Mouse (Mus musculus) skeletal muscle tissue, adult 2 months (tissue): Measurements from ENCODE around the gene Lmx1a.

Experiments used
- DNase-seq: peaks from one replicate; pipeline ENCODE4 v3.0.0-alpha.2; 2012; ENCODE audit warnings: low read depth, low spot score

Lmx1a gene

GRCm38 (mm10) chr1:167694731-167695130, 5.7 kb downstream of the Lmx1a start:
- no peak for DNase-seq

- no peak for DNase-seq
Observed at GRCm38 (mm10) chr1:167695910-167696459, 6.9 kb downstream of the Lmx1a start.

- DNase-seq: no peak
Observed at GRCm38 (mm10) chr1:167699706-167700105, 10.7 kb downstream of the Lmx1a start.

GRCm38 (mm10) chr1:167700221-167700620, 11.2 kb downstream of the Lmx1a start:
- no peak for DNase-seq

- DNase-seq: no peak
Observed at GRCm38 (mm10) chr1:167705527-167705926, 16.5 kb downstream of the Lmx1a start.

- no peak for DNase-seq
Observed at GRCm38 (mm10) chr1:167708761-167709160, 19.7 kb downstream of the Lmx1a start.

- no peak for DNase-seq
Observed at GRCm38 (mm10) chr1:167715730-167716341, 26.8 kb downstream of the Lmx1a start.

GRCm38 (mm10) chr1:167734471-167734870, 45.4 kb downstream of the Lmx1a start:
- DNase-seq: no peak

GRCm38 (mm10) chr1:167736793-167737192, 47.8 kb downstream of the Lmx1a start:
- DNase-seq: peak; percentile 9

GRCm38 (mm10) chr1:167739286-167739685, 50.2 kb downstream of the Lmx1a start:
- DNase-seq: no peak

- DNase-seq: no peak
Observed at GRCm38 (mm10) chr1:167746676-167747075, 57.6 kb downstream of the Lmx1a start.

GRCm38 (mm10) chr1:167752661-167753060, 63.6 kb downstream of the Lmx1a start:
- DNase-seq: no peak

- no peak for DNase-seq
Observed at GRCm38 (mm10) chr1:167754085-167754484, 65.0 kb downstream of the Lmx1a start.

GRCm38 (mm10) chr1:167754636-167755522, 65.8 kb downstream of the Lmx1a start:
- no peak for DNase-seq

- DNase-seq: no peak
Observed at GRCm38 (mm10) chr1:167758208-167758607, 69.2 kb downstream of the Lmx1a start.

GRCm38 (mm10) chr1:167760307-167760706, 71.3 kb downstream of the Lmx1a start:
- no peak for DNase-seq

- no peak for DNase-seq
Observed at GRCm38 (mm10) chr1:167761785-167762223, 72.8 kb downstream of the Lmx1a start.

- DNase-seq: no peak
Observed at GRCm38 (mm10) chr1:167766619-167767018, 77.6 kb downstream of the Lmx1a start.

- no peak for DNase-seq
Observed at GRCm38 (mm10) chr1:167770457-167770856, 81.4 kb downstream of the Lmx1a start.

- DNase-seq: no peak
Observed at GRCm38 (mm10) chr1:167779766-167780488, 90.9 kb downstream of the Lmx1a start.

- peak; percentile 85 for DNase-seq
Observed at GRCm38 (mm10) chr1:167781787-167782484, 92.9 kb downstream of the Lmx1a start.
